Mouse (Mus musculus) cerebellum, adult 11 months (tissue): ENCODE measurements at regions not wholly inside any gene's neighbourhood (a gene's known extent, or its start where the extent isn't known, plus 50 kb on each side); places are given as distances from the start of the nearest gene placed in this dataset.

Experiments
- DNase-seq: peaks from one replicate; pipeline ENCODE4 v3.0.0; 2022

DNA sequence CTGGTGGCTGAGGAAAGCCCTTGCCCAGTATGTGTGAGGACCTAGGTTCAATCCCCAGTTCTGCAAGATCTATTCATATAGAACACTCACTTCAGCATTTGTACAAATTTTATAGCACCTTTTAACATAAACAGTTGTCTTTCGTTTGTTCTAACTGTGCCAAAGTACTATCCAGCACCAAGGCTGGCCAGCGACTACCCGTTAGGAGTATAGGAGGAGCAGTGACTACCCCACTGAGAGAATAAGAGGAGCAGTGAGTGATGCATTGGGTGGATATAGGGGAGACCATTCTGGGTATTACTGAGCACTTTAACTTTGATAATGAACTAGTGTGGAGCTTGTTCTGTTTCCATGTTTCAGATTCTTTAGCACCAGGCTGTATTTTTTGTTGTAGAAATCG, 193.8 kb upstream of the Cdh5 start:
- DNase-seq, result no peak

DNA sequence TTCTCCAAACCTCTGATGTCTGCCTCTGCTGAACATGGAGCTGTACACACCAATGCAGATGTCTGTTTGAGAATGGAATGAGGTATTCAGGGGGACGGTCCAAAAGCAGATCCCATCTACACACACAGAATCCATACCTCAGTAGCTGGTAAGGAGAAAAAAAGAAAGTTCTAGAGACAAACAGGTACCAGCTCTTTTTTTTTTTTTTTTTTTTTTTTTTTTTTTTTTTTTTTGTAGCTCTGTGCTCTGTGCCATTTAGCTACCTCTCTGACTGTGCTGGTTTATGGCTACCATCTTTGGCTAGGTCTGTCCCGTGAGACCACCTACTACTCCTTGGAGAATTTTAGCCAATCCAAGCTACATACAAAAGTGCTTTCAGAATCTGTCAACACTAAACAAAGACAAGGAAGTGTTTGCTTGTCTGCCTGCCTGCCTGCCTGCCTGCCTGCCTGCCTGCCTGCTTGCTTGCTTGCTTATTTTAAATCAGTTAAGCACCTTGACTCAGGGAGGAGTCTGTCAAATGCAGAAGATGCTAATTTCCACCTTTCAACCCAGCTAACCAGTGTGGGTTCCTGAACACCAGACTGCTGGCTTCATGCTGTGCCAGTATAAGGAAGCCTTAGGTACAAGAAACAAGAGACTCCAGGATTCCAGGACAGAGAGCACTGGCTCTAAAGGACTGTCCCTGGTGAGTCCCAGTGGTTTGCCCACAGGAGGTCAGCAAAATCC, 190.0 kb upstream of the Cdh5 start:
- no peak for DNase-seq

DNA sequence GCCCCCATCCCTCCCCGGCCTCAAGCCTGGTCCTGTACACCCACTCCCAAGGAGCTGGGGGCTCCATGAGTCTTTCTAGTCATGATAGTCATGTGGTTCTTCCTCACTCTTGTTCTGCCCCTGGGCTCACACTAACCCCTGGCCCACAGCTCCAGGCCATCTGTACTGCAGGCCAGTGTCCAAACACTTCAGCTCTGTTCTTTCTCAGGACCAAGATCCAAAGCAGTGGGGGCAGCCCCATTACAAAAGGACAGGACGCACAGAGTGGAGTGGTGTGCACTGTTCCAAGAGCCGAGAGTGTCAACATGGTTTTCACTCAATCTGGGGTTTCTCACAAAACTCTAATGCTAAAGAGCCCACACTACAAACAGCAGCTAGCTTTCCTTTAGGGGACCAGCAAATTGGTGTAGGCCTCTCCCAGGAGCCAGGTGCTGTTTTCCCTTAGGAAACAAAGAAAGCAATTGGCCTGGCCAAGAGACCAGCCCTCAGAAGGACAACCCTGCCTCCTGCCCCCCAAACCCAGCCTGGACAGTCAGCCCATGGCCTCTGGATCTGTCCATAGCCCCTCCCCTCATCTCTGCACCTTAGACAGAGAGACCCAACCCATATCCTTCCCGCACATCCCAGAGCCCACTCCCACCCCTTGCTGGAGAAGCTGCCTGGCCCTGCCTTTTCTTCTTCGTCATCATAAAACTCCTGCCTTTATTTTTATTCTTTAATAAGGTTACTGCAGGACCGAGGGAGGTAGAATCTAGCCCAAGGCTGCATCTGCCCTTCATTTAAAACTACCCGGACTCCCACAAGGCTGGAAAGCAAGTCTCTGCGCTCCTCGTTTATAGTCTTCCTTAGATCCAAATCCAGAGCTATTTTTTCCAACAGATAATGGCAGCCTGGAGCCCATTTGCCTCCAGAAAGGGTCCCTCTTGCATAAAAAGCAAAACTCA, 188.2 kb upstream of the Cdh5 start:
- no peak for DNase-seq

DNA sequence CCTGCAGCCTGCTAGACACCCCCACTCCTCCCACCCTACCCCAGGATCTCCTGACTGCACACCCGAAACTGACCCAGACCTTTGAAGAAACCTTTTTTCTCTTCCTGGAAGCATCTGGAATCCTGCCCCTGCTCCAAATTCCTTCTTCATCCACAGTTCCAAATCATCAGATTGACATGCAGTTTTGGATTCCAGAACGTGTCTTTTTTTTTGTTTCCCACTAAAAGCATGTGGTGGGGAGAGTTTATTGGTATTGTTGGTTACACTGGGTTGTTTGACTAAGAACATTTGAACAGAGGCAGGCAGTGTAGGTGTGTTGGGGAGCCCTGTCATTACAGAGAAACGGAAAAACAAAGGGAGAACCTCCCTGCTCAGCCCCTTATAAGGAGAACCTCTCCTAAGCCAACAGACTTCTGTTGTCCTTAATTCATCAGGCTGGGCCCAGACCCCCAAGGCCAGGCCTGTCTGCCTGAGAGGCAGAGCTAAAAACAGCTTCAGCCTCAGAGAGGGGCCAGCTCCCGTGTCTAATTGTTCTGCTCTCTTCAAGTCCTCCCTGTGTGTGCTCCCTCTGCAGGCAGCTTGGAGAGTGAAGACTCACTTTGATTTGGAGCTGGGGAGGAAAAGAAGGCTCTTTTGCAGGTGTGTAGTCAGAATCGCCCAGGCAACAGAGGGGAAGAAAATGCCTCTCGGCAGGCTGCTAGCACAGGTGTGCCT, 187.3 kb upstream of the Cdh5 start:
- DNase-seq, result no peak

DNA sequence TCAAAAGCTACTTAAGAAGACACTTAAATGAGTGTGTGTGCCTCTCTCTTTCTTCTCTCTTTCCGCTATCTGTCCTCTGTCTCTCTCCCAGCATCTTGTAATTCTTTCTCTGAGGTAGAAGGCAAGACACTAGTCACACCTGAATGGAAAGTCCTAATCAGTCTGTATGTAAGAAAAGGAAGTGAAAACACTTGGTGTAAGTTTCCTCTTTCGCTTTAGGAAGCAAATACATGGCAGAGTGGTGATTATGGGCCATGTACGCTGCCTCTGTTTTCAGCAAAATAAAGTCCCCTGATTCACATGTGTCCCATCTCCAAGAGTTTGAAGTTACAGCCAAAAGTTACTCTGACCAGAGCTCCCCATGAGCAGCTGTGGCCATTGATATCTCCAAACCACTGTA, 182.1 kb upstream of the Cdh5 start:
- DNase-seq, result no peak

DNA sequence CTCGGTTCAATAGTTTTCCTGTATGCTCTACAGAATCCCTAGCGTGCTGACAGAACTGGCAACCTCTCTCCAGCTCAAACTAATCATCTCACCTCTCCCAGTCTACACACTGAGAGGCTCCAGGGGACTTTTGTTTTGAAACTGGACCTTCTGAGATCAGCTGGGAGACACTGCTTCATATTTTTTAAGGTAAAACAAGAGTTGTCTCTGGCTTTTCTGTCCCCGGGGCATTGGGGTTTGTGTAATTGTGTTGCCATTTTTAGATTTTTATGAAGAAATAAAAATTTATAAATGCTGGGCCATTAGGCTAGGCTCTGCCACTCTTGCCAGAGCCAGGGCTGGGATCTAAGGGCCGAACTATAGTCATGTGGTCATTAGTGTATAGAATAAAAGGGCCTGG, 179.8 kb upstream of the Cdh5 start:
- DNase-seq, result no peak

DNA sequence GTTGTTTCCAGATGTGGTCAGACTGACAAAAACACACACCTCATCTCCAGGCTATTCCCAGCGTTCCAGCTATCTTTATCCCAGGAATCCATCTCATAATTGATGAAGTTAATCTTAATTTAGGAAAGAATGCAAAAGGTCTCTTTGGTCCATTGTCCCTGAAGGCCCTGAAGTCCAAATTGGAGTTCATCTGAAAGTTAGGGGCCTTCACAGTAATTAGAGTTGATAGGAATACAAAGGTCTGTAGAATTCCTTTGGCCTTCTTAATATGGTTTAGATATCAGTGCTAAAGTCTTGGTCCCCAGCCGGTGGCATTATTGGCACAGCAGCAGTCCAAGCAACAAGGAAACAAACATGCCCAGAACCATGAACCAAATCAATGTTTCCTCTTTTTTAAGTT, 178.7 kb upstream of the Cdh5 start:
- no peak for DNase-seq

DNA sequence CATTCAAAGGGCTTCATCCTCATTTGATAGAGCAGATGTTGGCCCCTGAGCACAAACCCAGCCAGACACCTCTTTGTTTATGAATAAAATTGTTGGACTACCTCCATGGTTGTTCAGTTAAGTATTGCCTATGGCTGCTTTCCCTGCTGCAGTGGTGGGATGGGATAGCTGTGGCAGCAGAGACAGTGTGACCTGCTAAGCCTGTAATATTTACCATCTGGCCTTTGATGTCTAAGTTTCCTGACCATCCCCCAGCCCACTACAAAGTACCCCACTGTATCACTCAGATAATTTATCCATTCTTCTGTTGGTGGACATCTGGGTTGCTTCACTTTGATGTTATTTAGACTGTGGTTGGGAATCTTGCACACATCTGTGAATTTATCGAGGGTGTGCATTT, 168.7 kb upstream of the Cdh5 start:
- no peak for DNase-seq

DNA sequence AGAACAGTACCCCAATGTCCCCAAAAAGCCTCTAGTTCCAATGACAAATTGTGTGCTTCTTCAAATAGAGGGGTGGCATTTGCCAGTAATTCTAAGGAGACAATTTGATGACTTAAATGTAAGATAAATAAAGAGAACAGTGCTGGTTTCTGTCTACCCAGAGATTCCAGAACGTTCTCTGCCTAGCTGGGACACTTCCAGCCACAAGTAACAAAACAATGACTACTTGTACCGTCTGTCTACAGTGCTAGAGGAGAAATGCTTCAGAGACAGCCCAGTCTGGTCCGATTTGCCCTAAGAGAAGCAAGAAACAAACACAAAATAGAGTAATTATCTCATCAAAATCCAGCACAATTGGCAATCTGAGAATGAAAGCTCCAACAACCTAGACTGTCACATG, 164.9 kb upstream of the Cdh5 start:
- no peak for DNase-seq

DNA sequence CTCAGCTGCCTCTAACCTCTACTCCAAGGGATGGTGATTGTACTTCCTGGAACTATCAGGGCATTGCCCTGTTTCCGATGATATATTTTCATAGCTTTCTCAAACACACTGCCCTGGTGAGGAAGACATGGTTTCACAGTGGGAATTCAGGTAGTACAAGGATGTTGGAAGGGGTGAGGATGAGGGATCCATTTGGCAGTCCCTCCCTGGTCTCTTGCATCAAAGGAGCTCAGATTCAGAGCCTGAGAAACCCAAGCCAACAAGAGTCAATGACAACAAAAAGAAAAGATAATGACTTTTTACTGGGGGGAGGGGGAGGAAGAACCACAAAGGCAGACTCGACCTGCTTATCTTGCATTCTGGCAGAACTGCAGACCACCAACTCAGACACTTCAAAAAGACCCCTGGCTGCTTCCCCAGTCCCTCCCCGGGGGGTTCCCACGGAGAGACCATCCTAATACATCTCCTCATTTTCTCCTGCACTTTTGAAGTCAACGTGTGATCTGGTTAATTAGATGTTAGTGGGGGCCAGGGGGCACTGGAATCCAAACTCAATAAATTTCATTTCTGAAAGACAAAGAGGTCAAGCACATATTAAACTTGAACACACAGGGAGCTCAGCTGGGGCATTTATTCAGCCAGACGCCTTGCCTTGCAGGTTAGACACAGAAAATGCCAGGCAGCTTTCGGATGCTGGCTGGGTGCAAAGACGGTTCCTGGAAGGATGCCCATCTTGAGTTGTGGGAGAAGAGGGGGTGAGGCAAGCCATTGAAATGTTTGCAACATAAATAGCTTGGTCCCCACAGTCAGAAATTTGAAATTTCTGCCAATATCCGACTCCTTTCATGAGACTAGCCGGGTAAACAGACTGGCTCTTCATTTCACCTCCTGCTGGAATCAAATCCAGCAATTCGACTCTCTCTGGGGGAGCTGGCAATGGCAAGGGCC, 162.9 kb upstream of the Cdh5 start:
- DNase-seq, result no peak

DNA sequence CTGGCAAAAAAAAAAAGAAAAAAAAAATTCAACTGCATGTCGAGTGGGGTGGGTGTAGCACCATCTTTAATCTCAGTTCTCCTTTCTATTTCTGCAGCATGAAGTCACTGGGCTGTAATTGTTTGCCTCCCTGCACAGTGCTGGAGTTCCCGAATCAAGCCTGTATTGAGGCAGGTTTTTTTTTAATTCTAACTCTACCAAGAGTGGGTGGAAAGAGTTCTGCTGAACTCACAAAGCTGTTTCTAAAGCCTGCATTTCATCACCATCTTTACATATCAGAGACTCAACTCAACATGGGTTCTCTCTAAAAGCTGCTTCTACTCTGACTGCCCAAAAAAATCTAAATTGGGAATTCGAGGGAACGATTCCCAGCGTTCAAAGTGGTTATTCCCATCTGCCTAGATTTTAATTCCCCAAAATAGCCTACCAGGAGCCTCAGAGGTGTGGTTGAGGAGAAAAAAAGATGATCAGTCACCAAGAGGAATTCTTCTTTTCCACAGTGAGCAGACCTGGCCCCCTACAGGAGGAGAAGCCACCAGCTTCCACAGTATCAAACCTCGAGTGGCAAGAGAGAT, 160.4 kb upstream of the Cdh5 start:
- DNase-seq, result no peak

DNA sequence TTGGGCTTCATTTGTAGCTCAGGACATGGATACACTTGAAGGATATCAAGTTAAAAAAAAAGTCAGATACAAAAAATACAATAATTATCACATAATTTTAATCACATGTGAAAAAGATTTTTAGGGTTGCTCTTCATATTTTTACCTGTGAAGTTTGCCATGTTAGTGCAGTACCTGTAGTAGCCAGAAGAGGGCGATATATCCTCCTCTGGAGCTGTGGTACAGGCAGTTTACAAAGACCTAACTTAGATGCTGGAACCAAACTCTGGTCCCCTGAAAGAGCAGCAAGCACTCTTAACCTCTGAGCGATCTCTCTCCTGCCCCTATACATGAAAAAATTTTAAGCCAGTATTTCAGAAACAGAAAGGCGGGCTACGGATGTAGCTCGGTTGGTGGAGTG, 153.0 kb upstream of the Cdh5 start:
- no peak for DNase-seq

DNA sequence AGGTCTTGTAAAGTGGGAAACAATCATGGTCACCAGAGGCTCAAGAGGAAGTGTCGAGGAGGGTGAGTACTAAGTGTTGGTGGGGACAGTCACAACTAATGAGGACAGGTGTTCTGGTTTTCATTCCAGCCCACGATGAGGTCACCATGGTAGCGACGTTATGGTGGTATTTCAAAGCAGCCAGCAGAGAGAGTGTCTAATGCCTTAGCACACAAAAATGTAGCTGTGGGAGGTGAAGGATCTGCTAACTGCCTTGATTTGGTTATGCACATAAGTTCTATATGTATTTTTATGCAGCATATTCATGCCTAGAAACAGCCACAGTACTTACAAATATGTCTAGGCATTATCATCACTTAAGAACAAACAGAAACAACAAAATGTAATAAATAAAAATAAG, 151.0 kb upstream of the Cdh5 start:
- no peak for DNase-seq

DNA sequence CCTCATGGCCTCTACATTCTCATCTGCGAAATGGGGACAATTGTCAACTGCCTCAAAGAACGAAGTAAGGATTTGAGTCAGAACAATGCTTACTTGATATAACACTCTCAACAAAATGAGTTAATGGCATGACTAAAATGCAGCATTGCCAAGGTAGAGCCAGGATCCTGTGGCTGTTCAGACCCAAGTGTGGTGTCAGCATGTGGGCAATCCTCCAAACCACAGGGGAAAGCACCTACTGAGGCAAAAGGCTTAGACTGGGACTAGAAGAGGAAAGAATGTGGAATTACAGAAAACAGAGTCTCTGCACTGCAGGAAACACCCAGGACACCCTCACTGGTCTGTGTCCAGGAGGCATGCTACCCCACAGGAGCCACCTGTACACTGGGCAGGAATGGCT, 147.8 kb upstream of the Cdh5 start:
- DNase-seq, result no peak

DNA sequence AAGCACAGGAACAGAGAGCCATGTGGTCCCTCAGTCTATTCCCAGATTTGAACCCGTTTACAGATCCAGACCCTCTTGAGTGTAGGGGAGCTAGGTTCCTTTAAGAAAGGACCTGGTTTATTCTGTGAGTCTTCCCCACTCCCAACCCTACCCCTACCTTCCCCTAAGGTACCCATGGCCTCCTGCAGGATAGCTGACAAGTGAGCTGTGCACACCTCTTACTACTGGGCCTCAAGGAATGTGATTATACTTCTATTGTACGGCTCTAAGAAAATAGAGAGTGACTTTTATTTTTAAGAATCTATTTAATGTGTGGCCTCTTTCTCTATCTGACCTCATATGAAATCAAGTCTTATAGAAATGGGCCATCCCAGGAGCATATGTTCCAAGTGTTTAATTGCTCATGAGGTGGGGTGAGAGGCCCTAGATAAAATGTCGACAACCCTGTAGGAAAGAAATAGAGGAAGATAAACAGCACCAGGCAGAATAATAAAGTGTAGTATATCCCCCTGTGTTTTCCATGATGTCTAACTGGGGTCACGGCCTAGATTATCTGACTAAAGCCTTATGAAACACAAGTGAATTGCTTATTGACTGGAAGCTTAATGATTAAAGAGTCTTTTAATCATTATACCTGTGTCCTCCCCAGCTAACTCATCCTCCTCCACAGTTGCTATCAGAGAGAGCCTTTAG, 145.7 kb upstream of the Cdh5 start:
- no peak for DNase-seq

DNA sequence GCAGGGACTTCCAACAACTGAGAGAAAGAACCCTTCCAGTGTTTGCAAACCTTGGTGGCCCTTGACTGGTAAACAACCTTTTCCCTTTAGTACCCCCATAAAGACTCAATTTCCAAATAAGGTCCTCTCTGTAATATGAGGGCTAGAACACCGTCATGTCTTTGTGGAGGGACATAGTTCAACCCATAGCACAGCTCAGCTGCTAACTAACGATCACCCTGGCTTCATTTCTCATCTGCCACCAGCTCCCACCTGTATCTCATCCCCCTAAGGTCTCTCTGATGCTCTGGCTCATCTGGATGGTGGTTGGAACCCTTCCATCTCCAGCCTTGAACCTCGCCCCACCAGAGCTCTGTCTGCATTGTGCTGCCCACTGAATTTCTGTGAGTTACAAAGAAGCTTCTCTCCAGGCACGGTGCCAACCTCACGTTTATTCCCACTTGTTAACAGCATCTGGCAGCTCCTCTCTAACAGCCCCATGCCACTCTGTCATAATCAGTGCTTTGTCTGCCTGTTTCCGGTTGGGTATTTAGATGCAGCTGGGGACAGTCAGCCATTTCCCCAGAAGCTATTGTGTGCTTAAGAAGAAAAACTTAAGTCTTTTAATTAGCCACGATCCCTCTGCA, 137.0 kb upstream of the Cdh5 start:
- DNase-seq, result no peak

DNA sequence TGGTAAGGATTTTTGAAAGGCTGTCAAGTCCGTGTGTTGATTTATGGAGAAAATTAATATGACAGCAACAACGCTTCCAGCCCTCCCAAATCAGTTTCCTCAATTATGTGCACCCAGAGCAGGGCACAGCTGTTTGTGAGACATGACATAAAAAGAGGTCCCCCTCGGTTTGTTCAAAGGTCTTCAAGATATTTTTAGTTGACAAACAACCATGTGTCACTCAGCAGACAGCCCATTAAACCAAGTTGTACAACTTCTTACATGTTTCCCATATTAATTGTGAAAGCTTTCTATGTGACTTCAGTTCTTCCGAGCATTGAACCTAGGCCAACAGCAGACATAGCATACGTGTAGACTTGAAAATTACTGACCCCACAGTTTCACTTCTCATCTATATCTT, 131.5 kb upstream of the Cdh5 start:
- DNase-seq, result no peak

DNA sequence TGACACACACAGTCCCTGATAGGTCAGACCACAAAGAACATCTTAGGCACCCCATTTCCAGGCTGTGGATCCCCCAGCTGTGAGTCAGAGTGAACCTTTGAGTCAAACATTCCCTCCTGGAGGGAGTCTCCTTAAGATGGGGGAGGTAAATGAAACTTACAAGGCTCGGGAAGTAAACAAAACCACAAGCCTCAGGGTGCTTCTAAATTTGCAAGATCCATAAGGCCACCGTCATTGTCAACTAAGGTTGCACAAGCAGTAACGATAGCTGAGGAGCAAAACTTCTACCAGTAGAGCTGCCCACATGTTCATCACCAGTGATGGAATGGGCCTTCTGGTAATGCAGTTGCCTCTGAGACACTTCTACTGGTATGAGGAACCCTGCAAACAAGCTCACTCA, 130.9 kb upstream of the Cdh5 start:
- DNase-seq, result no peak

DNA sequence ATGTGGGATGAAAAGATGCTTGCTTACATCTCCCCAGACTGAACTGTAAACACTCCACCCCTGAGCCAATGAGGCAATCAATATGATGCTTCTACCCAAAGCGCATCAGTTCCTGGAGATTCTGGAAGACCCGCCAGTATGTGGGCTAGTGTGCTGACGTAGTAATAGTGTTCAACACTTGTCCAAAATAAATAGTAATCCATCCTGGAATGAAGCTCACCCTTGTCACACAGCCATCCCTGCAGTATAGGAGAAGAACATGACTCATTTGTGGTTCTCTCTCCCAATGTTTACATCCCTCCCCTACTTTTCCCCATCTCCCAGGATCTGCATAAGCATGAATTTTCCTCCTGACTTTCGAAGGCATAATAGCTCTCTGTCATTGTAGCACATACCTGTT, 130.5 kb upstream of the Cdh5 start:
- no peak for DNase-seq

DNA sequence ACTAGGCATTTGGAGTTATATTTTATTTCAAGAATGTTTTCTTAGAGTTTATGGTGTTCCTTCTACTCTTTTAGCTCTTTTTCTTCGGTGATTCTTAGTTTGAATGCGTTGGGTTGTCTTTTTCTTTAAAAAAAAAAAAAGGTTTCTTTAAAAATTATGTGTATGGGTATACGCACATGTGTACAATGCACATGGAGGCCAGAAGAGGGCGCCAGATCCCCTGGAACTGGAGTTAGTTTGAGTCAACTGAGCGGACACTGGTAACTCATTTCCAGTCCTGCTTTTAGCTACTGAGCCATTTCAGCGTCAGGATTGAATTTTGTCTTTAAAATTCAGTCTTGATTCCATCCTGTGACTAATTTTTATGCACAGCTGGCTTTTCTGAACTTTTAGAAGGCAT, 124.9 kb upstream of the Cdh5 start:
- no peak for DNase-seq

DNA sequence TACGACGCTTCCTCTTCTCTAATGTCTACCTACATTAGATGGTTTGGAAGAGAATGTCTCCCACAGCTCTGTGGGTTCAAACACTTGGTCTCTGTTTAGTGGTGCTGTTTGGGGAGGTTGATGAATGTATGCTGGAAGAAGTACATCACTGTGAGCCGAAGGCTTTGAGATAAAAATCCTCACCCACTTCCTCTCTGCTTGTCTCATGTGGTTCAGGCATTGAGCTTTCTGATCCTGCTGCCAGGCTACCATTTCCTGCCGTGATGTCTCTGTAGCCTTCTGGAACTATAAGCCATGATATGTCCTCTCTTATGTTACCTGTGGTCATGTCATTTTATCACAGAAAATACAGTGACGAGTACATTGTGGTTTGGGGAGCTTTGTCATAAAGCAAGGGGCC, 122.5 kb upstream of the Cdh5 start:
- DNase-seq, result no peak
